Mouse (Mus musculus) liver, embryonic 11.5 days (tissue): ENCODE results near the gene Crbn. TPM values are rescaled to one million over a fixed set of nuclear protein-coding genes. Genes with fewer than 3 reads are reported as not detected.

ENCODE experiments used
- ATAC-seq: fragments of 200-750 bp; cut with Nextera tagmentation; replicated peaks from 2 replicates; pipeline ENCODE4 v1.8.0; 2017; ENCODE audit warnings: moderate number of reproducible peaks, mild to moderate bottlenecking, moderate TSS enrichment, moderate library complexity; ENCODE audit not compliant: low FRiP score
- DNase-seq: peaks from one replicate; pipeline ENCODE4 v3.0.0-alpha.2; 2017; ENCODE audit warnings: low spot score
- H3K27ac ChIP-seq: fragments of 300-500 bp; sonication (generic); 2 replicates; pipeline ENCODE4 v1.5.1; 2014; ENCODE audit warnings: mild to moderate bottlenecking, low read depth, low read length, control low read depth
- H3K27me3 ChIP-seq: fragments of 300-500 bp; sonication (generic); replicated peaks from 2 replicates; pipeline ENCODE4 v1.6.1; 2014; ENCODE audit warnings: low read length, mixed read lengths; ENCODE audit not compliant: control insufficient read depth, insufficient read depth
- H3K36me3 ChIP-seq: fragments of 300-500 bp; sonication (generic); 2 replicates; pipeline ENCODE4 v1.6.1; 2014; ENCODE audit warnings: mild to moderate bottlenecking, low read length, moderate library complexity, mixed read lengths; ENCODE audit not compliant: control insufficient read depth, insufficient read depth
- H3K4me1 ChIP-seq: fragments of 300-500 bp; sonication (generic); replicated peaks from 2 replicates; pipeline ENCODE4 v1.6.1; 2014; ENCODE audit warnings: low read length, mixed read lengths; ENCODE audit not compliant: control insufficient read depth, insufficient read depth
- H3K4me2 ChIP-seq: fragments of 300-500 bp; sonication (generic); 2 replicates; pipeline ENCODE4 v1.6.1; 2014; ENCODE audit warnings: mild to moderate bottlenecking, control low read depth, moderate library complexity
- H3K4me3 ChIP-seq: fragments of 300-500 bp; sonication (generic); 2 replicates; pipeline ENCODE4 v1.5.1; 2014; ENCODE audit warnings: low read depth, low read length, control low read depth
- H3K9ac ChIP-seq: fragments of 300-500 bp; sonication (generic); 2 replicates; pipeline ENCODE4 v1.6.1; 2014; ENCODE audit warnings: low read depth, low read length, control low read depth
- H3K9me3 ChIP-seq: fragments of 300-500 bp; sonication (generic); 2 replicates; pipeline ENCODE4 v1.6.1; 2016; ENCODE audit warnings: low read length, inconsistent platforms, mixed read lengths; ENCODE audit not compliant: control insufficient read depth
- WGBS: fragments of 180-500 bp; shearing (Covaris S2); extraction: QIAGEN DNeasy Blood & Tissue Kit; methylation state at CpG from one replicate; pipeline ENCODE4 v1.1.7; 2014; 5-methylcytosine and 5-hydroxymethylcytosine counted together
- polyA plus RNA-seq: library from polyadenylated mRNA; unstranded; fragments of >200 nt; fragmentation: Nextera tagmentation; extraction: Ambion mirVana; gene quantifications from 2 replicates; pipeline ENCODE4 v1.2.1, GENCODE M21; 2014

Gene Crbn
- polyA plus RNA-seq, 1 experiment from 2014 or later: 30.5 TPM

GRCm38 (mm10) chr6:106770046-106770445 lies 29.8 kb downstream of the Crbn start:
- no peaks in the 10 kb centered on the region for H3K9me3 ChIP-seq

GRCm38 (mm10) chr6:106769290-106769866 lies 30.5 kb downstream of the Crbn start:
- Histone ChIP-seq H3K4me1 (peaks cover 8% of the 10 kb centered on the region), H3K36me3 (peaks cover 4% of the 10 kb centered on the region; the same call in 1 of the 2 replicates), H3K9ac (peak overlapping the region; percentile 73), H3K4me3 (peak overlapping the region; percentile 77), H3K27ac (peak overlapping the region; percentile 16; the same call in 1 of the 2 replicates), H3K27me3 (no peaks in the 10 kb centered on the region), H3K4me2 (peak overlapping the region; percentile 80), H3K9me3 (no peaks in the 10 kb centered on the region)
- ATAC-seq: peak; percentile 78
- no peak for DNase-seq
- 1% methylated on average over 33 of the region's 33 CpGs for WGBS

More at GRCm38 (mm10) chr6:106770046-106770445, 29.8 kb downstream of the Crbn start:
- WGBS: 47% methylated on average over 4 of the region's 4 CpGs
- Histone ChIP-seq H3K4me1 (peaks cover 8% of the 10 kb centered on the region), H3K36me3 (peaks cover 7% of the 10 kb centered on the region; the same call in 1 of the 2 replicates), H3K27ac (no peak overlapping the region), H3K9ac (peak overlapping the region; percentile 73), H3K4me2 (peak overlapping the region; percentile 80), H3K4me3 (peak overlapping the region; percentile 77), H3K27me3 (no peaks in the 10 kb centered on the region)
- ATAC-seq (no peak), DNase-seq (no peak)

- DNase-seq: peak; percentile 95
- Histone ChIP-seq H3K36me3 (peaks cover 3% of the 10 kb centered on the region; the same call in 1 of the 2 replicates), H3K27ac (peak within 1 kb of the TSS; percentile 16; the same call in 1 of the 2 replicates), H3K4me1 (peaks cover 8% of the 10 kb centered on the region), H3K9me3 (no peaks in the 10 kb centered on the region), H3K4me2 (peak within 1 kb of the TSS; percentile 80), H3K9ac (peak within 1 kb of the TSS; percentile 73), H3K4me3 (peak within 1 kb of the TSS; percentile 77), H3K27me3 (no peaks in the 10 kb centered on the region)
- WGBS: 5% methylated on average over 34 of the region's 35 CpGs
- peak; percentile 99 for ATAC-seq
These were observed 31.1 kb downstream of the Crbn start, which contains the start of gene Trnt1 for GRCm38 (mm10) chr6:106768640-106769289. Gene Trnt1, plus strand, starts transcription at chr6:106769120.

- no peak for ATAC-seq
- Histone ChIP-seq H3K4me1 (peaks cover 8% of the 10 kb centered on the region), H3K4me3 (no peak overlapping the region), H3K9me3 (no peaks in the 10 kb centered on the region), H3K9ac (no peak overlapping the region), H3K36me3 (peaks cover 3% of the 10 kb centered on the region; the same call in 1 of the 2 replicates), H3K4me2 (no peak overlapping the region), H3K27me3 (no peaks in the 10 kb centered on the region), H3K27ac (no peak overlapping the region)
- whole genome bisulfite sequencing: 68% methylated on average over 4 of the region's 4 CpGs
- no peak for DNase-seq
These were observed 33.1 kb downstream of the Crbn start for GRCm38 (mm10) chr6:106766774-106767173.

- no peak for ATAC-seq
- DNase-seq: no peak
- H3K27ac ChIP-seq: no peak overlapping the region
- peaks cover 8% of the 10 kb centered on the region for H3K4me1 ChIP-seq
- no peak overlapping the region for H3K4me2 ChIP-seq
- no peaks in the 10 kb centered on the region for H3K9me3 ChIP-seq
- H3K36me3 ChIP-seq: no peaks in the 10 kb centered on the region
- no peak overlapping the region for H3K4me3 ChIP-seq
- H3K27me3 ChIP-seq: no peaks in the 10 kb centered on the region
- WGBS: 78% methylated on average over 1 of the region's 1 CpGs
- H3K9ac ChIP-seq: no peak overlapping the region
These were observed 34.0 kb downstream of the Crbn start for GRCm38 (mm10) chr6:106765892-106766291.

GRCm38 (mm10) chr6:106761486-106761885 lies 38.4 kb downstream of the Crbn start:
- 50% methylated on average over 1 of the region's 1 CpGs for WGBS
- no peaks in the 10 kb centered on the region for H3K4me1 ChIP-seq
- H3K27me3 ChIP-seq: no peaks in the 10 kb centered on the region
- no peak overlapping the region for H3K27ac ChIP-seq
- no peaks in the 10 kb centered on the region for H3K9me3 ChIP-seq
- no peak overlapping the region for H3K4me2 ChIP-seq
- ATAC-seq: peak; percentile 47; the same call in 1 of the 2 replicates
- DNase-seq: no peak
- H3K9ac ChIP-seq: no peak overlapping the region
- no peak overlapping the region for H3K4me3 ChIP-seq
- no peaks in the 10 kb centered on the region for H3K36me3 ChIP-seq

GRCm38 (mm10) chr6:106760473-106761218 lies 39.2 kb downstream of the Crbn start:
- H3K4me3 ChIP-seq: no peak overlapping the region
- H3K9ac ChIP-seq: no peak overlapping the region
- H3K4me2 ChIP-seq: no peak overlapping the region
- no peaks in the 10 kb centered on the region for H3K9me3 ChIP-seq
- 43% methylated on average over 3 of the region's 3 CpGs for WGBS
- H3K27me3 ChIP-seq: no peaks in the 10 kb centered on the region
- H3K27ac ChIP-seq: no peak overlapping the region
- H3K4me1 ChIP-seq: no peaks in the 10 kb centered on the region
- H3K36me3 ChIP-seq: no peaks in the 10 kb centered on the region
- ATAC-seq: no peak; the same call in 1 of the 2 replicates
- DNase-seq: no peak

- Histone ChIP-seq H3K36me3 (no peaks in the 10 kb centered on the region), H3K9me3 (no peaks in the 10 kb centered on the region), H3K4me2 (no peak overlapping the region), H3K27ac (no peak overlapping the region), H3K4me1 (no peaks in the 10 kb centered on the region), H3K4me3 (no peak overlapping the region), H3K27me3 (no peaks in the 10 kb centered on the region), H3K9ac (no peak overlapping the region)
- WGBS: 69% methylated on average over 3 of the region's 3 CpGs
- ATAC-seq (no peak), DNase-seq (no peak)
These were observed 41.6 kb downstream of the Crbn start for GRCm38 (mm10) chr6:106758299-106758698.
